Mouse (Mus musculus): ENCODE data around the gene Vdac1. TPM values are rescaled to one million over a fixed set of nuclear protein-coding genes. Genes with fewer than 3 reads are reported as not detected.
A peak's percentile ranks its signal among the peaks of the same experiment; 100 is the strongest.

Gene Vdac1
- polyA plus RNA-seq, 1 experiment from 2014 or later: 346 TPM

DNA sequence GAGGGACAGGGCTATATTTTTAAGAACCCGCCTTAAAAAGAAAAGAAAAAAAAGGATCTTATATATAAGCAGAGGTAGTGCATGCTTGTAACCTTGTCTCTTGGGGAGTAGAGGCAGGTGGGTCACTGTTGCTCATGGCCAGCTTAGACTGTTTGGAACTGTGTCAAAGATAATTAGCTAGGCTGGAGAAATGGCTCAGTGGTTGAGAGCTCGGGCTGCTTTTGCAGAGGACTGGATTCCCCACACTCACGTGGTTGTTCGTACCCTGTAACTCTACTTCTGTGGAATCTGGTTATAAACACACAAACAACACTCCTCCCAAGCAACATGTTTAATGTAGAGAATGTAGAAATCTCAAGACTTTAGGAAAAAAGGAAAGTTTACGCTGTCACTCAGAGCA lies 43.5 kb downstream of the Vdac1 start:
- Histone ChIP-seq H3K4me2 (no peak overlapping the region), H3K4me1 (ENCODE audit: control insufficient read depth, insufficient read depth, low read length) (peaks cover 22% of the 10 kb centered on the region), H3K9ac (ENCODE audit: low read depth, low read length) (no peak overlapping the region), H3K9me3 (replicated peaks; ENCODE audit: control insufficient read depth, low read length) (no peaks in the 10 kb centered on the region), H3K36me3 (ENCODE audit: control insufficient read depth, insufficient read depth, low read length) (peaks cover 14% of the 10 kb centered on the region), H3K27ac (ENCODE audit: low read depth, low read length) (no peak overlapping the region), H3K27me3 (ENCODE audit: control insufficient read depth, insufficient read depth, low read length) (no peaks in the 10 kb centered on the region), H3K4me3 (ENCODE audit: low read depth, low read length) (no peak overlapping the region)
- WGBS (ENCODE audit: insufficient replicate concordance): 87% methylated on average over 5 of the region's 5 CpGs
- no peak for ATAC-seq (replicated peaks; ENCODE audit: insufficient number of reproducible peaks, low FRiP score, low TSS enrichment)

- Histone ChIP-seq H3K27me3 (ENCODE audit: control insufficient read depth, insufficient read depth, low read length) (no peaks in the 10 kb centered on the region), H3K9me3 (replicated peaks; ENCODE audit: control insufficient read depth, low read length) (no peaks in the 10 kb centered on the region), H3K4me3 (ENCODE audit: low read depth, low read length) (no peak overlapping the region), H3K27ac (ENCODE audit: low read depth, low read length) (no peak overlapping the region), H3K36me3 (ENCODE audit: control insufficient read depth, insufficient read depth, low read length) (peaks cover 14% of the 10 kb centered on the region), H3K4me2 (no peak overlapping the region), H3K9ac (ENCODE audit: low read depth, low read length) (no peak overlapping the region), H3K4me1 (ENCODE audit: control insufficient read depth, insufficient read depth, low read length) (peaks cover 28% of the 10 kb centered on the region)
- no peak for ATAC-seq (replicated peaks; ENCODE audit: insufficient number of reproducible peaks, low FRiP score, low TSS enrichment)
- whole genome bisulfite sequencing (ENCODE audit: insufficient replicate concordance): 70% methylated on average over 9 of the region's 9 CpGs
Measured at GRCm38 (mm10) chr11:52405196-52405688, 44.6 kb downstream of the Vdac1 start.

DNA sequence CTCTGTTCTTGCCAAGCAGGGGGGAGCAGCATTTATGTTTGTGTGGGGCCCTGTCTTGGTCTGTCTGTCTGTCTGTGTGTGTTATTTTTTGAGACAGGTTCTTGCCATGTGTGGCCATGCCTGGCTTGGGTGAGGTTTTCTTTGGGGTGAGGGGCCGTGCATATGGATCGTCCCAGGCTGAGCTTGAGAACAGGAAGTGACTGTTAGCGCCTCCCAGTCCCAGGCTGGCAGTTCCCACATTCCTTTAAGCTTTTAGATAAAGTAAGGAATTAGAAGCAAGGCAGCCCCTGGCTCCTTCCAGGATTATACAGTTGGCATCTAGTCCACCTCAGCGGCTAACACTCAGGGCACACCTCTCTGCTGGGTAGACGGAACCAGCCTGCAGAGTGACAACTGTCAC lies 48.7 kb downstream of the Vdac1 start:
- H3K4me1 ChIP-seq (ENCODE audit: control insufficient read depth, insufficient read depth, low read length): peaks cover 20% of the 10 kb centered on the region
- no peak overlapping the region for H3K4me3 ChIP-seq (ENCODE audit: low read depth, low read length)
- peaks cover 11% of the 10 kb centered on the region for H3K36me3 ChIP-seq (ENCODE audit: control insufficient read depth, insufficient read depth, low read length)
- peak; percentile 36; the same call in 1 of the 2 replicates for ATAC-seq (replicated peaks; ENCODE audit: insufficient number of reproducible peaks, low FRiP score, low TSS enrichment)
- H3K27ac ChIP-seq (ENCODE audit: low read depth, low read length): peak overlapping the region; percentile 62
- peak overlapping the region; percentile 39 for H3K9ac ChIP-seq (ENCODE audit: low read depth, low read length)
- H3K27me3 ChIP-seq (ENCODE audit: control insufficient read depth, insufficient read depth, low read length): no peaks in the 10 kb centered on the region
- no peaks in the 10 kb centered on the region for H3K9me3 ChIP-seq (replicated peaks; ENCODE audit: control insufficient read depth, low read length)
- WGBS (ENCODE audit: insufficient replicate concordance): 23% methylated on average over 5 of the region's 5 CpGs
- peak overlapping the region; percentile 16 for H3K4me2 ChIP-seq

GRCm38 (mm10) chr11:52418358-52418757 lies 57.7 kb downstream of the Vdac1 start:
- Histone ChIP-seq H3K27ac (ENCODE audit: low read depth, low read length) (no peak overlapping the region), H3K9me3 (replicated peaks; ENCODE audit: control insufficient read depth, low read length) (no peaks in the 10 kb centered on the region), H3K4me3 (ENCODE audit: low read depth, low read length) (no peak overlapping the region), H3K36me3 (ENCODE audit: control insufficient read depth, insufficient read depth, low read length) (no peaks in the 10 kb centered on the region), H3K9ac (ENCODE audit: low read depth, low read length) (no peak overlapping the region; the same call in 1 of the 2 replicates), H3K27me3 (ENCODE audit: control insufficient read depth, insufficient read depth, low read length) (no peaks in the 10 kb centered on the region), H3K4me1 (ENCODE audit: control insufficient read depth, insufficient read depth, low read length) (no peaks in the 10 kb centered on the region), H3K4me2 (no peak overlapping the region)
- WGBS (ENCODE audit: insufficient replicate concordance): 73% methylated on average over 5 of the region's 5 CpGs
- ATAC-seq (replicated peaks; ENCODE audit: insufficient number of reproducible peaks, low FRiP score, low TSS enrichment): no peak

GRCm38 (mm10) chr11:52419246-52419645 lies 58.6 kb downstream of the Vdac1 start:
- ATAC-seq (replicated peaks; ENCODE audit: insufficient number of reproducible peaks, low FRiP score, low TSS enrichment): no peak
- H3K4me2 ChIP-seq: no peak overlapping the region
- 49% methylated on average over 5 of the region's 5 CpGs for WGBS (ENCODE audit: insufficient replicate concordance)
- H3K36me3 ChIP-seq (ENCODE audit: control insufficient read depth, insufficient read depth, low read length): no peaks in the 10 kb centered on the region
- no peak overlapping the region for H3K4me3 ChIP-seq (ENCODE audit: low read depth, low read length)
- no peaks in the 10 kb centered on the region for H3K4me1 ChIP-seq (ENCODE audit: control insufficient read depth, insufficient read depth, low read length)
- no peak overlapping the region for H3K9ac ChIP-seq (ENCODE audit: low read depth, low read length)
- no peaks in the 10 kb centered on the region for H3K27me3 ChIP-seq (ENCODE audit: control insufficient read depth, insufficient read depth, low read length)
- H3K9me3 ChIP-seq (replicated peaks; ENCODE audit: control insufficient read depth, low read length): no peaks in the 10 kb centered on the region
- no peak overlapping the region for H3K27ac ChIP-seq (ENCODE audit: low read depth, low read length)

DNA sequence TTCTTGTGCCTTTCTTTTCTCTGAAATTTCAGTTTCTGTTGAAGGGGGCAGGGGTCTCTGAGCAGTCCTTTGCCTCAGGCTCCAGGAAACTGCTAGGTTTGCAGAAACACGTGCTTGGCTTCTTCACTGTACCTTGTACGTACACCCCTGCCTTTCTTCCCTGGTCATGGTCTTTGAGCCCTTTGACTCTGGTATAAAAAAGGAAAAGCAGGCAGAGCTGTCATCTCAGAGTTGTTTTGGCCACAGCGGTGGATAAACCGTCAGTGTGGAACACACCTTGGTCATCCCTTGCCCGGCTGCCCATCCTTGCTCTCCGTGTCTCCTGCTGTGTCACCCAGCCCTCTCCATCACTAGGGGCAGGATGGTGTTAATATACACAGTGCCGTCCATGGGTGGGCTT lies 59.2 kb downstream of the Vdac1 start:
- whole genome bisulfite sequencing (ENCODE audit: insufficient replicate concordance): 71% methylated on average over 7 of the region's 7 CpGs
- no peak for ATAC-seq (replicated peaks; ENCODE audit: insufficient number of reproducible peaks, low FRiP score, low TSS enrichment)
- Histone ChIP-seq H3K27me3 (ENCODE audit: control insufficient read depth, insufficient read depth, low read length) (no peaks in the 10 kb centered on the region), H3K27ac (ENCODE audit: low read depth, low read length) (no peak overlapping the region), H3K36me3 (ENCODE audit: control insufficient read depth, insufficient read depth, low read length) (no peaks in the 10 kb centered on the region), H3K9ac (ENCODE audit: low read depth, low read length) (no peak overlapping the region), H3K4me1 (ENCODE audit: control insufficient read depth, insufficient read depth, low read length) (no peaks in the 10 kb centered on the region), H3K4me3 (ENCODE audit: low read depth, low read length) (no peak overlapping the region), H3K9me3 (replicated peaks; ENCODE audit: control insufficient read depth, low read length) (no peaks in the 10 kb centered on the region), H3K4me2 (no peak overlapping the region)

DNA sequence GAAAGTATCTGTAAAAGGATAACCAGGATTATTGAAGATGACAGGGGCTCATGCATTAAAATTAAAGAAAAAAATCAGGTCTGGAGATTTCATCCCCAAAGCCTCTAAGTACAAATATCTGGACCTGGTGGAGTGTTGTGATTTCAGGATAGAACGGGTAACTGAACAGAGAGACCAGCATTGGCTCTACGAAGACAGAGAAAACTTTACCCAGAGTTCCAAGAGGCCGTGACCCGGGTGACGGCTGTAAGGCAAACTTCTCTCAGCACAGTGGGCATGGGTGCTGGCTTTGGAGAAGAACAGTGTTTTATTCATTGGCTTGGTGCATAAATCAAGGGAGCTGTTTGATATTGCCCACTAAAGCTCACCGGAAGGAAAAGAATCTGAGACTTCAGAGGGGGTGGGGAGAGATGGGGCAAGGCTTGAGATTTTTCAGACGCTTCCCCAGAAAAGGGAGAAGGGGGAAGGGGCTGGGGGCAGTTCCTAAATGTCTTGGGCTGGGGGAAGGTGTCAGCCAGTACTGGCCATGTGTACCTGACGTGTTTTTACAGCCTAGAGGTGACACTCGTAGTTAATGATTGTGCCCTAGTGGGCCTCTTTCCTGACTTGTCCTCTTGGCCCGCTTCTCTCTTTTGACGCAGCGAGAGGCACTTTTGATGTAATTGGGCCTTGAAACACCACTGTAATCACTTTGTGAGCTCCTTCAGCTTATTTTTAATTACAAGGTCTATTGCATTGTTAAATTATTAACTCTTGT lies 59.8 kb downstream of the Vdac1 start:
- 70% methylated on average over 12 of the region's 12 CpGs for WGBS (ENCODE audit: insufficient replicate concordance)
- no peak overlapping the region for H3K27ac ChIP-seq (ENCODE audit: low read depth, low read length)
- ATAC-seq (replicated peaks; ENCODE audit: insufficient number of reproducible peaks, low FRiP score, low TSS enrichment): no peak
- no peak overlapping the region for H3K9ac ChIP-seq (ENCODE audit: low read depth, low read length)
- H3K4me2 ChIP-seq: no peak overlapping the region
- H3K4me3 ChIP-seq (ENCODE audit: low read depth, low read length): no peak overlapping the region
- H3K9me3 ChIP-seq (replicated peaks; ENCODE audit: control insufficient read depth, low read length): no peaks in the 10 kb centered on the region
- no peaks in the 10 kb centered on the region for H3K27me3 ChIP-seq (ENCODE audit: control insufficient read depth, insufficient read depth, low read length)
- H3K4me1 ChIP-seq (ENCODE audit: control insufficient read depth, insufficient read depth, low read length): no peaks in the 10 kb centered on the region
- H3K36me3 ChIP-seq (ENCODE audit: control insufficient read depth, insufficient read depth, low read length): no peaks in the 10 kb centered on the region

GRCm38 (mm10) chr11:52421053-52421778 lies 60.6 kb downstream of the Vdac1 start:
- 37% methylated on average over 12 of the region's 12 CpGs for WGBS (ENCODE audit: insufficient replicate concordance)
- H3K4me2 ChIP-seq: no peak overlapping the region
- no peaks in the 10 kb centered on the region for H3K27me3 ChIP-seq (ENCODE audit: control insufficient read depth, insufficient read depth, low read length)
- H3K27ac ChIP-seq (ENCODE audit: low read depth, low read length): no peak overlapping the region
- no peaks in the 10 kb centered on the region for H3K9me3 ChIP-seq (replicated peaks; ENCODE audit: control insufficient read depth, low read length)
- no peaks in the 10 kb centered on the region for H3K36me3 ChIP-seq (ENCODE audit: control insufficient read depth, insufficient read depth, low read length)
- H3K4me1 ChIP-seq (ENCODE audit: control insufficient read depth, insufficient read depth, low read length): no peaks in the 10 kb centered on the region
- H3K4me3 ChIP-seq (ENCODE audit: low read depth, low read length): no peak overlapping the region
- no peak for ATAC-seq (replicated peaks; ENCODE audit: insufficient number of reproducible peaks, low FRiP score, low TSS enrichment)
- no peak overlapping the region for H3K9ac ChIP-seq (ENCODE audit: low read depth, low read length)

Measured in heart, embryonic 11.5 days (tissue).